ENCODE assay signal across 8 mouse cellular contexts in the genomic region with DNA sequence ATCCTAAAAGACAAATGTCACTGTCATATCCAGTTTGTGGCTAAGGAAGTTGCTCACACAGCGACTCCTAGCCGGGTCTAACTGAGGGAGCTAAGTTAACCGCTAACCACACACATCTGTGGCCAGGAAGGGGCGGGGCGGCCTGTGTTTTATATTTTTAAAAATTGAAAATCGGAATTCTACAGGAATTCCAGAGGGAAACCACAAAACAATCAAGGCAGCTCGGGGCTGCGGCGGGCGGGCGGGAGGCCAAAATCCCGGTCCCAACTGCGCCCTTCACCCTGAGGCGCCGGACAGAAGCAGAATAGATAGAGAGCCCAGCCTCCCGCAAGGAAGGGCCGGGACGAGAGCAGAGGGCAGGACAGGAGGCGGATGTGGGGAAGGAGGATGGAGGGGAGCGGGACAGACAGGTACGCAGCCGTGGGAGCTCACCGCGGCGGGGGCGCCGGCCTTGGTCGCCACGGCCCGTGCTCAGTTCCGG. TPM values are rescaled to one million over a fixed set of nuclear protein-coding genes. Genes with fewer than 3 reads are reported as not detected.
DNase-seq lines count a peak whose midpoint lies in the region; ATAC-seq and TF ChIP-seq lines count a peak whose summit lies in the region.

No protein-coding gene starts in this region.

- H3K27ac ChIP-seq in heart, embryonic 16.5 days (ENCODE audit: low read length): peak overlapping the region; percentile 83
- H3K27ac ChIP-seq in limb, embryonic 14.5 days (replicated peaks; ENCODE audit: low read depth, low read length): peak overlapping the region; percentile 71

- H3K9ac ChIP-seq in heart, embryonic 16.5 days (ENCODE audit: low read length): peak overlapping the region; percentile 86
- peak overlapping the region; percentile 66 for H3K9ac ChIP-seq in limb, embryonic 14.5 days (ENCODE audit: low read depth, low read length, severe bottlenecking)

- DNase-seq in retina, embryonic 14.5 days (ENCODE audit: low spot score): peak; percentile 13
- no peak for DNase-seq in retina, postnatal 1 day
- DNase-seq in brain, embryonic 14.5 days (ENCODE audit: low read depth): peak; percentile 31
- peak; percentile 45 for DNase-seq in limb, embryonic 14.5 days (ENCODE audit: low spot score)
- DNase-seq in cerebellum, adult 9-10 months: no peak

- H3K4me1 ChIP-seq in heart, embryonic 16.5 days (ENCODE audit: control insufficient read depth, insufficient read depth, low read length): peaks cover 24% of the 10 kb centered on the region
- H3K4me1 ChIP-seq in limb, embryonic 14.5 days (ENCODE audit: control insufficient read depth, insufficient read depth, low read length): peaks cover 16% of the 10 kb centered on the region

- WGBS in heart, embryonic 16.5 days: 1% methylated on average over 31 of the region's 31 CpGs
- under 1% methylated on average over 30 of the region's 31 CpGs for WGBS in limb, embryonic 14.5 days

- H3K79me2 ChIP-seq in myocyte (ENCODE audit: control insufficient read depth, insufficient read depth): peaks cover 33% of the 10 kb centered on the region

- ATAC-seq in heart, embryonic 16.5 days (replicated peaks; ENCODE audit: extremely low read depth, insufficient read depth, low FRiP score): peak; percentile 19
- peak; percentile 13 for ATAC-seq in limb, embryonic 14.5 days (ENCODE audit: low FRiP score, low read depth)
- no peak for ATAC-seq in frontal cortex, adult (ENCODE audit: low TSS enrichment)

- H3K4me2 ChIP-seq in heart, embryonic 16.5 days (ENCODE audit: low read depth, low read length): peak overlapping the region; percentile 72
- H3K4me2 ChIP-seq in limb, embryonic 14.5 days (replicated peaks; ENCODE audit: low read depth, low read length, severe bottlenecking): peak overlapping the region; percentile 61
- H3K4me2 ChIP-seq in myocyte (ENCODE audit: low read depth): peak overlapping the region; percentile 91

- peak overlapping the region; percentile 92 for H3K4me3 ChIP-seq in heart, embryonic 16.5 days (ENCODE audit: low read length)
- peak overlapping the region; percentile 60 for H3K4me3 ChIP-seq in limb, embryonic 14.5 days (replicated peaks; ENCODE audit: low read length)
- peak overlapping the region; percentile 68 for H3K4me3 ChIP-seq in myocyte

- no peaks in the 10 kb centered on the region for H3K27me3 ChIP-seq in heart, embryonic 16.5 days (ENCODE audit: control insufficient read depth, insufficient read depth, low read length)
- no peaks in the 10 kb centered on the region for H3K27me3 ChIP-seq in limb, embryonic 14.5 days (ENCODE audit: control insufficient read depth, insufficient read depth, low read length)
- H3K27me3 ChIP-seq in myocyte (ENCODE audit: control insufficient read depth, insufficient read depth, insufficient read length): no peaks in the 10 kb centered on the region

- H3K36me3 ChIP-seq in heart, embryonic 16.5 days (ENCODE audit: control insufficient read depth, insufficient read depth): peaks cover 6% of the 10 kb centered on the region; the same call in 1 of the 2 replicates
- H3K36me3 ChIP-seq in limb, embryonic 14.5 days (ENCODE audit: control insufficient read depth, insufficient read depth, low read length): peaks cover 5% of the 10 kb centered on the region; the same call in 1 of the 2 replicates
- no peaks in the 10 kb centered on the region for H3K36me3 ChIP-seq in myocyte (ENCODE audit: control insufficient read depth, insufficient read depth)

- TF ChIP-seq POLR2A in brain, embryonic 14.5 days (IDR thresholded peaks at IDR 0.05; ENCODE audit: borderline replicate concordance, extremely low read depth, insufficient read depth, insufficient read length, poor library complexity, severe bottlenecking): no peak
- TF ChIP-seq POLR2A in limb, embryonic 14.5 days (IDR thresholded peaks at IDR 0.05; ENCODE audit: borderline replicate concordance, extremely low read depth, insufficient read depth, insufficient read length): no peak
- no peak for TF ChIP-seq POLR2A in myocyte (IDR thresholded peaks at IDR 0.05; ENCODE audit: insufficient read length, low read depth)

- no peak for TF ChIP-seq CTCF in brain, embryonic 14.5 days (IDR thresholded peaks at IDR 0.05; ENCODE audit: borderline replicate concordance, extremely low read depth, insufficient read depth, insufficient read length)

- H3K9me3 ChIP-seq in heart, embryonic 16.5 days (replicated peaks; ENCODE audit: control insufficient read depth, low read length): no peaks in the 10 kb centered on the region
- no peaks in the 10 kb centered on the region for H3K9me3 ChIP-seq in limb, embryonic 14.5 days (ENCODE audit: control insufficient read depth, low read length)

- H3ac ChIP-seq in myocyte (ENCODE audit: control insufficient read depth, insufficient read length): peak overlapping the region; percentile 21

TF ChIP-seq in myocyte, 11 proteins besides CTCF, POLR2A, EP300 and RAD21:
- TF ChIP-seq E2F4 (IDR thresholded peaks at IDR 0.05; ENCODE audit: insufficient read depth) (no peak), CEBPB (IDR thresholded peaks at IDR 0.05; ENCODE audit: insufficient read depth, poor library complexity, severe bottlenecking) (no peak), MAX (IDR thresholded peaks at IDR 0.05; ENCODE audit: low read depth) (no peak), SRF (IDR thresholded peaks at IDR 0.05; ENCODE audit: control insufficient read depth, insufficient read length, low read depth) (no peak), TCF3 (IDR thresholded peaks at IDR 0.05; ENCODE audit: insufficient read length, low read depth) (no peak), MYOG (IDR thresholded peaks at IDR 0.05; ENCODE audit: control insufficient read depth in 1 of 3, insufficient read depth in 1 of 3, insufficient read length in 2 of 3, low read depth in 2 of 3) (no peak)

RNA-seq across cellular contexts. Expression of a gene that starts 0.4 kb away (rescaled TPM):
- polyA plus RNA-seq in brain, embryonic 14.5 days (2012; rRNA removed): 11.6 and 17.9 TPM in 2 replicates
- 36.8 and 38.4 TPM in 2 replicates for polyA plus RNA-seq in heart, embryonic 16.5 days (2015; fragmentation: Nextera tagmentation; extraction: Ambion mirVana)
- 19.3 and 21.4 TPM in 2 replicates for polyA plus RNA-seq in limb, embryonic 14.5 days (2012; rRNA removed)
- polyA plus RNA-seq in limb, embryonic 14.5 days (2014; fragmentation: Nextera tagmentation; extraction: Ambion mirVana): 33.8 and 40.6 TPM in 2 replicates
- 6.6 TPM for polyA plus RNA-seq in myocyte (2012; fragmentation: generic; extraction: Trizol)

RNA-seq across cellular contexts. Expression of a gene that starts 29.5 kb away (rescaled TPM):
- polyA plus RNA-seq in brain, embryonic 14.5 days (2012; rRNA removed): 3.0 and 5.4 TPM in 2 replicates
- 22.3 and 26.5 TPM in 2 replicates for polyA plus RNA-seq in heart, embryonic 16.5 days (2015; fragmentation: Nextera tagmentation; extraction: Ambion mirVana)
- polyA plus RNA-seq in limb, embryonic 14.5 days (2012; rRNA removed): 1.4 and 1.9 TPM in 2 replicates
- 2.8 and 3.2 TPM in 2 replicates for polyA plus RNA-seq in limb, embryonic 14.5 days (2014; fragmentation: Nextera tagmentation; extraction: Ambion mirVana)
- polyA plus RNA-seq in myocyte (2012; fragmentation: generic; extraction: Trizol): 6.2 TPM

Comparison
In these comparisons a context has a peak if more than half of its experiments do, and no peak if none do; other contexts are left out.
1. DNase-seq: peak in retina, embryonic 14.5 days (single experiment), brain, embryonic 14.5 days (single experiment) and limb, embryonic 14.5 days (single experiment); none in retina, postnatal 1 day (single experiment) and cerebellum, adult 9-10 months (single experiment).
2. Peak in every context shown above with its lines, with median percentiles within 50 percentile points of each other: H3K4me2 ChIP-seq and H3K4me3 ChIP-seq.